Mouse (Mus musculus) small intestine, adult 2 months (tissue): ENCODE measurements around the gene Ldhd.

Experiments
- CTCF ChIP-seq: fragments of 200-500 bp; IDR thresholded peaks from 2 replicates; pipeline ENCODE4 v1.5.1; 2012; ENCODE audit warnings: low read depth, mild to moderate bottlenecking, control low read depth, inconsistent platforms, low read length, moderate library complexity, mixed read lengths; ENCODE audit not compliant: insufficient replicate concordance, insufficient read length; ENCODE audit errors: extremely low read depth
- POLR2A ChIP-seq: fragments of 200-500 bp; IDR thresholded peaks from 2 replicates; pipeline ENCODE4 v1.6.1; 2012; ENCODE audit warnings: low read depth, mild to moderate bottlenecking, control low read depth, inconsistent platforms, low read length, moderate library complexity

DNA sequence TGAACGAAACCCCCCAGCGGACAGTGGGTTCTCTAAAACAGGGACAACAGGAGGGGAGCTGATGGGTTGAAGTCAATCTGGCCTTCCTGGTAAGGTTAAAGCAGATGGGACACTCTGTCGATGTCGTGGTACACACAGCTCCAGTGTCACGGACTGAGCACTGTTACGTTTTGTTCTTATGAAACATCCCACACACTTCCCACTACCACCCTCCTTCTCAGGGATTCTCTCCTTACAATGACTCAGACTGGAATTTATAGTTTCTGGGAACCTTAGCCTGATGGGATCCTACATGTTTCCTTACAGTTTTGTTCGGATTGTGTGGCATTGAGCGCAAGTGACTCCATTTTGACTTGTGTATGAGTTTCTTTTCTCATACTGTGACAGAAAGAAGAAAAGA is 1.4 kb upstream of the Ldhd start:
- no peak for TF ChIP-seq POLR2A
- TF ChIP-seq CTCF: no peak
